Mouse (Mus musculus) urinary bladder, postnatal 14 days (tissue): ENCODE measurements around the gene Snrpb2.

Source experiments
- DNase-seq: peaks from one replicate; pipeline ENCODE4 v3.0.0; 2021; ENCODE audit warnings: low spot score

Gene Snrpb2

DNA sequence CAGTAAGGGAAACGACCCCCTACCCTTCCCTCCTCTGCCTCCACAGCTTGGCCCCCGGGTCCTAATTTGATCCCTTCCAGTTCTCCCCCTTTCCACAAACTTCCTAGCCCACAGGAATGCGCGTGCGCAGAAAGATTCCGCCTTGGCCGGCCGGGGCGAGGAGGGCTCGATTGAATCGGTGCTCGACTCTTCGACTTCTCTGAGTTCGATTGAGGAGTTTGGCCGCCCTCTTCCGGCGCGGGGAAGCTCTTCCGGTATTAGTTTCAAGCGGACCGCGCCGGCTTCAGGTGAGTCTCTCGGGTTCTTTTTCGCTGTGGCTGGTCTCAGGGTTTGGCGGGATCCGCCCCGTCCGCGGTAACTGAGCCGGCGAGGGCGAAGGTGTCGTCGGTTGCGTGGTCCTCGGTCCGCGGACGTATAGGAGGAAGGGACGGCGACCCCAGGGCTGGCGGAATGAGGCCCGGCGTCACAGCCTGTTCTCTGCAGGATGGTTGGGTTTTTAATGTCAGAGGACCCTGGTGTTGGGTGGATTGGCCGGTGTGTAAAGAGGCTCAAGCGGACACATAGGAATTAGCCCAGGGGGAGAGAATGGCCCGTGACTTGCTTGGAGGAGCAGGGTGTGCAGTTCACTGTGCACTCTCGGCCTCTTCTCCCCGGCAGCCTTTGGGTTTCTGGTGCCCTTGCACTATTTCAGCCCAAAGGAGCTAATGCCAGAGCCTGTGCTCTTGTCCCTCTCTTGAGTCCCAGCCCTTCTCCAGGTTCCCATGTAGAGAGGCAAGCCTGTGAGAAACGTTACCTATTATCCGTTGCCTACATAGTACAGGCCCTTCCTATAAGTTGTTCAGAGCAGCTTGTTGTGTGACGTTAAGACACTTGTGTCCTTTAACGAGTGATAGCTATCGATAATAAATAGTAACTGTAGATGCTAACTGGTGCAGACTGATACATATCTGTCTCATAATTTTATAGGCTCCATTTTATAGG is at the start of gene Snrpb2:
Gene Snrpb2 (plus strand): TSS at position 228 of the 981 bp plus-strand sequence.
- peak; percentile 91 for DNase-seq

DNA sequence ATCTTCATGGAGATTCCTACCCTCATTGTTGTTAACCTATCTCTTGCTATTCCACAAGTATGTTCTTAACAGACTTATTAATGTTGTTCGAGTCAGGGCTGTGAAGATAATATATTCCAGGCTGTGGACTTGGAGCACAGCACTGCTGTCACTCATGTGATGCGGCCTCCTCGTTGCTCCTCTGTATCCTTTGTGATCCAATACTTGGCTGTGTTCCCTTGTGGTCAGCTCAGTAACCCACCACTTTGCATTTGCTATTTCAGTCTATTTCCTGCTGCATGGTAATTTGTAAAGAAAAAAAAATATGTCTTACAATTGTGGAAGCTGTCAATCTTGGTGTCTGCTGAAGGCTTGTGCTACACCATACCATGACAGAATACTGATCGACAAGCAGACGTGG is 49.8 kb upstream of the Snrpb2 start:
- DNase-seq: no peak

DNA sequence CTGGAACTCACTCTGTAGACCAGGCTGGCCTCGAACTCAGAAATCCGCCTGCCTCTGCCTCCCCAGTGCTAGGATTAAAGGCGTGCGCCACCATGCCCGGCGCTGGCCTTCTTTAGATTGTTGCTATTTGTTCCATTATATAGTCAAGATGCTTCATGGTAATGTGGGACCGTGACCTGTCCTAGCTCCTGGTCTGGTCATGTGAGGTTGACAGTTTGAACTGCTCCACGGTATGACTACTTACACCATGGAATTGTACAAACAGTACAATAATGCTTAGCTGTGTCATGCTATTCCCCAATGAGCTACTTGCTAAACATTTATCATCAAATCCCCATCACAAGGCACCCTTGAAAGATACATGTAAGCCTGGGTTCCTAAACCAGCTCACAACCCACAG is 44.8 kb upstream of the Snrpb2 start:
- DNase-seq: no peak

DNA sequence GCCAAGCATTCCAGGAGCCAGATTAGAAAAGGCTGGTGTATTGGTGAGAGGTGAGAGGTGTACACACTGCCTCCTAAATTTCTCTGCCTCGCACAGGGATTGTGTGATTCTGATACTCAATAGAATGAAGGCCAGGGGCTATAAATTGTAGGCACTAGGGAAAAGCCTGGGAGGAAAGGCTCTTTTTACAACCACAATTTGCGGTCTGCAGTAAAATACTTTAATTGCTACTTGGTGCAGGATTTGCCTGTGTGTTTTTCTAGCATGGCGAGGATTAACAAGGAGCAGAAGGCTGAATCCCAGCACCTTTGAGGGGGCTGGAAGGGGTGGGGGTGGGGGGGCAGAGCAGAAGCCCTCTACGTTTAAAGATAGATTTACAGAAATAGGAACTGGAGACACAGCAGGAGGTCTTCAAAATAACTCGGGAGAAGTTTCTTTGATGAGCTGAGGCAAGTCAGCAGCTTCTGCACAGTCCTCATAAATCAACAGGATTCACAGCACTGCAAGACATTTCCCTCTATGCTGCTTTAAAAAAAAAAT is 44.2 kb upstream of the Snrpb2 start:
- no peak for DNase-seq

DNA sequence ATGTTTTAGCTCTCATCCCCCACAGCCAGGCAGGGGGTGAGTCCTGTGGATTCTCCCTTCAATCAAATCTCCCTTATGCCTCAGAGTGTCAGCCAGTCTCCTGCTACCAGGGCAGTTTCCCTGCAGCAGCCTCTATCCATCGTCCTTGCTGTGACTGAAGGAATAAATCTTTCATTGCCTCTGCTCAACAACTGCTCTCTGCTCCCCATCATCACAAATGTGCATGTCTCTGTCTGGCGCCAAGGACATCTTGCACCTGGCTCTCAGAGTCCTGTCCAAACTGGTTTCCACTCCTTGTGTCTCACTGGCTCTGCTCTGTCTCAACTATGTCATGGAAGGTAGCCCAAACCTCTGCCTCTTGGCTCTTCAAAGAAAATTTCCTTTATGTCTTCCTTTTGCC is 43.1 kb upstream of the Snrpb2 start:
- no peak for DNase-seq

DNA sequence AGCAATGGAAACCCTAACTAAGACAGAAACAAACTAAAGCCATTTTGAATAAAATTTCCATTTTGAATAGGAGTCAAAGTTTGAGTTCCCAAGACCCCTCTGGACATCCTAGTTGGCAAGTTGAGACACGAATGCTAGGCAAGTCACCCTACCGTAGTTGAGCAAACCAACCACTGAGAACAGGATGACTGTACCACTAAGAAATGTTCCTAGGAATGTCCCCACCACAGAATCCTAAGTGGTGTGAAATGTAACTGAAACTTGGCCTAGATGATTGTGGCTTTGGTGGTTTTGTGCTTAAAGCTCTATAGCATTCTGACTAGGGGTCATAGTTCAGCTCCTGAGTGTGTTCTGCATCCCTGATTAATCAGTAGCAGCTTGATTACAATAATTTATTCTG is 39.5 kb upstream of the Snrpb2 start:
- no peak for DNase-seq

DNA sequence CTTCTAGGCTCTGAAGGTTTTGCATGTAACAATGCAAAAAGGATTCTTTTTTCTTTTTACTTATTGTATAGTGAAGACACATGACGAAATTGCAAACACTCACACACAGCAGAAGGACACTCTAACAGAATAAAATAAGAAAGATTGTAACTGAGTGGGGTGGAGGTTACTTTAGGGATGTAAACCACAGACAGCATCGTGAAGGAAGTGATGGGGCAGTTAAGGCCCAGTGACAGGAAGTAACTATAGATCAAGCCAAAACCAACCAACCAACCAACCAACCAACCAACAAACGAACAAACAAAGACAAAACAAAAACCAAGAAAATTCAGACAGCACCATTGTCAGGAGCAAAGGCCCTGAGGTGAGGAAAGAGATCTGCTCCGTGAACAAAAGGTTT is 38.6 kb upstream of the Snrpb2 start:
- DNase-seq: no peak

DNA sequence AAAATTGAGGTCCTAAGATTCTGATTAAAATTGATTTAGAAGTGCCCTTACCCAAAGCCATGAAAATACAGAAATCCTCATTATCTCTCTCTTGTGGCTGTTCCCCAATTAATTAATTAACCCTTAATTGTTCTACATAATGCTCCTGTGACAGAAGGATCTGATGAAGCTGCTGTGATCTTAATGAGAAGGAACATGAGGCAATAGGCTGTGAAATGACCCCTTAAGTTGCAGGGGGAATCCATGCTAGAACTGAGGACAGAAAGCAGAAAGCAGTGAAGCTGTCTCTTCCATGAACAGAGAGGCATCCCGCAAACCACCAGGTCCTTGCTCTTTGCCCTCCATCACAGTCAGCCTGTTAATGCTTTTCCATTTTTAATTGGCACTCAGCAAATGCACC is 31.6 kb upstream of the Snrpb2 start:
- no peak for DNase-seq

DNA sequence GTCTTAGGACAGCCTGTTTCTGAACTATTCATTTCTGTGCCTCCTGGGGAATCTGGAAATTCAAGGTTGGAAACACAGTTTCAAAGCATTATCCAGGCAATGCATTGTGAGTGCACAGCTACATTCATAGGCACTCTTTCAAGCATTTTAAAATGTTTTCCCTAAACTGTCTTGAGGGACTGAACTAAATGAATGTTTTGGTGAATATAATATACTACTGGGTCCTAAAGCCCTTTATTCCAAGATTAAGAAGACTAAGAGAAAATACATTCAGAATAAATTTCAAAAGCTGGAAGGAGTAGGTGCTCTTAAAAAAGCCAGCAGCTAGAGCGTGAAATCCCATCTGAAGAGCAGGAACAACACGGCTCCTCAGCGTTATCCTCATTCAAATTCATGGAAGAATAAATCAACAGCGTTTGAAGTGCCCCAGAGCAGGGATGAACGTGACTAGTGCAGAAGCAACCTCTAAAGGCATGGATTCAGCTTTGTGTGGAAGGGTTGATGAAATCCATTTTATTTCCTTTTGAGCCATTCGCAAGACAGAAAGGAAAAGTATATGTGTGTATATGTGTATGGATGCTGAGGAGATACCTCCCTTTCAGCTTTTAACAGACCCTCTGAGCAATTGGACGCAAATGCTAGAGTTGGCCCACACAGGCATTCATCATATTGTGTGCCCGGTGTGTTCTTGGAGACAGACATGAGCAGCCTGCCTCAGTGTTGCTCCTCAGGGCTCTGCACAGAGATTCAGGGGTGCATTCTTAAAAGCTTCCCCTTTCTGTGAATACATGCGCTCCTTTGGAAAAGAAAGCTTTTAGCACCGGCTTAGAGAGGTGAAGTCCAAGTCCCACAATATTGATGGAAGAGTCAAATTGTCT is 30.2 kb upstream of the Snrpb2 start:
- no peak for DNase-seq

DNA sequence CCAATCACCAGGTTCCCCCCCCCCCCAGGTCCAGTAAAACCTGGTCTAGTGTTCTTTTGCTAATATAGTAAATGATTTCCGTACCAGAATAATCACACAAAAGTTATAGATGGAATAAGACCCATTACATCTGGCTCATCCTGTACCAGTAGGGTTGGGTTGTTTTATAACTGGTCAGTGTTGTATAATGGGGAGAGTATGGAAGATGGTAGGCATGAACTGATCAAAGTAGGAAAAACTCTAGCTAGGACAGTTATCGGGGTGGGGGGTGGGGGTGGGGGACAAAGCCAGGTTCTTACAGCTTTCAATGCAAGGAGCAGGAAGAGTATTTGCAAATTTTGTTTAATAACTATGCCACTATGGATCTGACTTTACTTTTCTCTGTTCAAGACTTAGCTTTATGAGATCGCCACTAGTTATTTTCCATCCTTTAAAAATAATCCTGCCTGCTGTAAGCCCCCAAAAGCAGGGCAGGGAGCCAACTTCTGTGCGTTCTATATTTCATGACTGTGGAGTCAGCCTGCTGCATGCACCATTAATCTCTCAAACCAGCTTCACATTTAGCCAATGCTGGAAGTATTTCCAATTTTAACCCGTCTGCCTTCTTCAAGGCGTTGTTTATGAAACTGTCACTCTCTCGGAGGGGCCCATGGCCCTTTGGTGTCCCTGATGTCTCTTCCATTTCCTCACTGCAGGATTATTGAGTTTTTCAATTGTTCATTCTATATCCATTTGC is 28.3 kb upstream of the Snrpb2 start:
- DNase-seq: no peak

DNA sequence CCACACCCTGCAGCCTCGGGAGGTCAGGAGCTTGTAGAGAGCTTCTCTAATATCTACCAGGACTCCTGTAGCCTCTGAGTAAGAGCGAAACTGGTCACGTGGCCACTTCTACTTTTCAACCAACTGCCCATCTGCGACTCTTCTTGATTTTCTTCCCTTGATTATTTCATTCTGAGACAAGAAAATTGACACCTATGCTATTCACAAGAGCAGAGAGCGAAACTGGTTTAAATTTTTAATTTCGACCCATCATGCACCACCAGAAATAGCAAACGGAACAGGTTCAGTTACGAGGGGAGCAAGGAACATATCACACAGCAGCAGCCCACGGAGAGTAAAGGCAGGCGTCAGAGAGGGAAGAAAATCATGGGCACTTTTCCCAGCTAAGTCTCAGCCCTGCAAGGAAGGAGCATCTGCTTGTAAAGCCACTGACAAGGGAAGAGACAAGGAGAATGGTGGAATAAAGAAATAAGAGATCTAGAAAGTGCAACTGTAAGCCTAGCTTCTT is 27.7 kb upstream of the Snrpb2 start:
- no peak for DNase-seq

DNA sequence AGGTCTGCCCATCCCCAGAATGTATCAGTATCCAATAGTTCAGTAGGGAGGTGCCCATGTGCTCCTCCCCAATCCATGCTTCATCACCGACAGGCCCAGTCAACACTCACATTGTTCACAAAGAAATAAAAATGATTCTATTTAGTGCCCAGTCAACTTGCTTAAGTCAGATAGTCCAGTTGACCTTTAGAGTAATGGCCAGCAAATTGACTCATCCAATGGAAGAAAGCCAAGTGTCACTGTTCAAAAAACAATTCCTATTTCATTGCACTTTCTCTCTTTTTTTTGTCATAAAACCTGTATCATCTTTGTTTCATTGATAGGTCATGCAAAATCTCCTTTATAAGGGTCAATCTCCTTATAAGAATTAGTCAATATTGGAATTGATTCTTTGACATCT is 21.2 kb upstream of the Snrpb2 start:
- no peak for DNase-seq

DNA sequence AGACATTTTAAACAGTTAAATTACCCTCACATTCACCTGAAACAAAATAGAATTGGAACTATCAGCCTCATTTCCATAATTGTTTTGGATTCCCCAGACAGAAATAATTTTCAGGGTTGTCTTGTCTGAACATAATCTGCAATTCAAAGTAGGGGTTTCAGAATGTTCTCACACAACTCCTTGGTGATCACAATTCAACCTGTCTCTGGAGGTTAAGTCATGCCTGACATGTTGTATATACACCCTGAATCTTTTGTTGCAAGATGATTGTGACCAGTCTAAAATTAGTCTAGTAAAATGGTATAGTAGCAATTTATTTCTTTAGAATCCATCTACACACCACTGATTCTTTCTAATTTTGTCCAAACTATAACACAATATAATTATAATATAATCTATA is 7.6 kb upstream of the Snrpb2 start:
- no peak for DNase-seq

DNA sequence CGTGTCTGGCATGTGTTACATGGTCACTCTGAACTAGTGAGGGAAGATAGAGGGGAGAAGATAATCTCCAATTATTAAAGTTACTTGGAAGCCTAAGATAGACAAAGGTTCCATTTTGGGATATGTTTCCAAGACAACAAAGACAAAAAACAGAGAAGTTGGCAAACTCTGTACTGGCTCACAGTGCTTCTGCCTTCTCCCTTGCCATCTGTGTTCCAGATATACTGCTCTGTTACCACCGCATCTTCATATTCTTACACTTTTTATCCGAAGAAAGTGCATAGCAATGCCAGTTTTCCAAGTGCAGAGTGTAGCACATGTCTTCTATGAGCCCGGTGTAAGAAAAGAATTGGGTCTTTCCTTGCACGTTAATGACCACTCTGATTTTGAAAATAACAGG is 6.1 kb upstream of the Snrpb2 start:
- DNase-seq: no peak

DNA sequence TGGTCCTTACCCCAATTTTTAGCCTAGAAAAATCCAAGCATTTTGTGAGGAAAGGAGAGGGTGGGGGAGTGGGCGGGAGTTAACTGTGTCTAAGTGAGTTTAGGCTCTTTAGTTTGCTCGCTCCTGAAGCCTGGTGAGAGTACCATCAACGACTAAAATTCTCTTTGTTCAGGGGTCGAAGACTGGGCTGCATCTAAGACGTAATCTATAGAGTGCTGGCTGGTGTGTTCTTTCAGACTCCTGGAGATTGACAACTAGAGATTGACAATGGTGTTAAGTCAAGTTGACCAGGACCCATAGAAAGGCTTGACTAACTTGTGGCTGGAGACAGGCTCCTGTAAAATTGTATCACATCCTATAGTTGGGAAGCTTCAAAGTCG is 417 bp upstream of the Snrpb2 start:
- no peak for DNase-seq

DNA sequence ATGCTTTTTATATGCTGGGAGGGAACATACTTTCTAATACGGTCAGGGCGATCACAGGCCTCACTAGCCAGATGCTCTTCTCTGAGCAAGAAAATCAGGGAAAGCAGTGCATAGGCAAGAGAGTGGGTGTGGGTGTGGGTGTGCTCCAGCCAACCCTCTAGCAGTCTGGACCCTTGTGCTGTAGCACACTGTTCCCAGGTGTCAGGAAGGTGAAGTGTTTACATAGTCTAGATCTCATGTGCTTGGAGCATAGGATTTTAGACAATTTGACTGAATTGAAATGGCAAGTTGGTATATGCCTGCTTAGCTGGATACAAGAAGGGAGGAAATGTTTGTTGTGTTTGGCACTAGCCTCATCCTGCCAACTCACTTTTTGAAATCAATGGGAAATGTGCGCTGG is 3.1 kb downstream of the Snrpb2 start:
- DNase-seq: no peak

DNA sequence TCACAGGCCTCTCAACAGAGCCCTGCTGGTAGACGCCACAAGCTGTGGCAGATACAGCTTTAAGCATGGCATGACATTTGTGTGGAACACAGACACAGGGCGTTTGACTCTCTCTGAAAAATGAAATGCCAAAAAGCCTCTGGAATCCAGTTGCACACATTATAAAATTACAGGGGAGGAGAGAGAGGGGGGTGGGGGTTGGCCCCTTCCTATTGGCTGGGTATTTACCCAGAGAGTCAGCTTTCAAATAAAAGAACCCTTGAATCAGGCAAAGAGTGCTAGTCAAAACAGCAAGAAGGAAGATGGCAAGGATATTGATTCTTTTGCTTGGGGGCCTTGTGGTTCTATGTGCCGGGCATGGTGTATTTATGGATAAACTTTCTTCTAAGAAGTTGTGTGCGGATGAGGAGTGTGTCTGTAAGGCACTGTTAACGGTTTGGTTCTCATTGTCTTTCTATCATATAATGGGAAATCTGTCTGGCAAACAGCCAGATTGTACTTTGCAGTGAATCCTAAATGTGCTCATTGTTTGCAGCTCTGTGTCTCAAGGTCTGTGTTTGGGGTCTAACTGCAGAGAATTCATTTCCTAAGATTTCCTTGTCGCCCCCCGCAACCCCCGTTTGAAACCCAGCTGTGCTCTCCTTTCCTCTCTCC is 15.5 kb downstream of the Snrpb2 start, which contains the start of gene Otor:
Gene Otor (plus strand): TSS at position 276 of the 654 bp plus-strand sequence.
- no peak for DNase-seq

DNA sequence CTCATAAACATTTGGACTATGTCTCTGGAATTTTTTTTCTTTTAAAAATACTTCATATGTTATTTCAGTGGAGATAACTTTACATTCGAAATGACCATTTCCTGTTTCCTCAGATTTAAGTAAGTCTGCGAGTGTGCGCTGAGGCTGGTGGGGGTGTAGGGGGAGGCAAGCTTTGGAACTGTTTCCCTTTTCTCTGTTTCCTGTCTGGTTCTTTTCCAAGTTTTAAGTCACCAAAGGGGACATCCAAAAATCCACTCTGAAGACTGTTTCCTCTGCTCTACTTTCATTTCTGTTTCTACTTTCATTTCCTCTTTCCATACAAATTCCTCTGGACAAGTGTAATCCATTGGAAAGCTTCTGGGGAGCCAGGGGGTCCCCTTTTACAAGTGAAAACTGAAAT is 18.9 kb downstream of the Snrpb2 start:
- no peak for DNase-seq

DNA sequence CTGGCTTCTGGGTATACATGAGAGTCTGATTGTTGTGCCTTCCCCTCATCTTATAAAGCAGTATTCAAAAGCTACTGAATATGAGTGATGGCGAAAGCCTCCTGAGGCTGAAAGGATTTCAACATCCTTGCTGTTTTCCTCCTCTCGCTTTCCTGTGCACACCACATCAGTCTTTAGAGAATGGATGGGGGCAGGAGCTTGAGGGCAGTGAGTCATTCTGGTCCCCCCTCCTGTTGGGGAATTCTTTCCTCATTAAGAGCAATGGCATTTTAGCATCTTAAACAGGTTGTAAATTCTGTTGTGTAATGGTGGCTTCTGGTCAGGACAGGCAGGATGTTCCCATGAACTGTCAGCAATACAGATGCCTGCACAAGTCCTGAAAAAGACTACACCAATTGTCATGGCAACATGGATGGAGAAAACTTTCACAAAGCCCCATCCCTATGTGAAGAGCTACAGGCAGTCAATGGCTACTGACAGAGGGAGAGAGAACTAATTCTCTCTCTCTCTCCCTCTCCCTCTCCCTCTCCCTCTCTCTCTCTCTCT is 22.1 kb downstream of the Snrpb2 start:
- DNase-seq: no peak

DNA sequence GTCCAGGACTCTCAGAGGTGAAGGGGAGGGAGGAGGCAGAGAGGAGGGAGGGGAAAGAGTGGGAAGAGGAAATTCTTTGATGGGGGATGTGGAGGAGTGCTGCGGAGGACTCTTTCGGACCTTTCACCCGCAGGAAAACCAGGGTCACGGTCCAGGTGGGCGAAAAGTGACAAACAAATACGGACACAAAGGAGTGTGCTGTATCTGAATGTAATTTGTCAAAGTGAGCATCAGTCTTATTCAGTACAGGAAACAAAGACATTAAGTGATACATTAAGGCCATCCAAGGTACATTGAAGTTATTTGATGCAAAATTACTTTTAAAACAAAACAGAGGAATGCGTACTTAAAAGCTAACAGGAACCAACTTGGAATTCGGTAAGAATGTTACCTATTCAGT is 27.0 kb downstream of the Snrpb2 start:
- DNase-seq: no peak

DNA sequence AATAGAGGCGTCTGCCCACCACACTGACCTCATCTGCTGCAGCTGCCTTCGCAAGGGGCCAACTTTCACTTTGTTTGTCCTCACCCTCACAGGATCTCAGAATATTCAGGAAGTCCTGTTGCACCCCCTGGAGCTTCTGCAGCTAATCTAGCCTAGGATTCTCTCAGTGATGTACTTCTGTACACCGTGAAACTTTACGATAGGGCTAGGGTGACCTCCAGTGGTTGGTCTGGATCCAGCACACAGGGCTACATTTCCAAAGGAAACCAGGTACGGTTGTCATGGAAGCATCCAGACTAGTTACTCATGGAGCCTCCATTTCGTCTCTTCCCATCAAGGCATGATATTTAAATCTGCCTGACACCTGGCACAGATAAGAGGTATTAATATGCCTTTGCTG is 30.9 kb downstream of the Snrpb2 start:
- peak; percentile 26 for DNase-seq
